Mouse (Mus musculus) T-helper 17 cell (primary cell): ENCODE measurements at regions not wholly inside any gene's neighbourhood (a gene's known extent, or its start where the extent isn't known, plus 50 kb on each side); places are given as distances from the start of the nearest gene placed in this dataset.
"Not testable (repeated sequence)": the region's sequence is repeated elsewhere in the genome, so short reads cannot be mapped to it uniquely, and the experiment has no call there.

Source experiments
- in situ Hi-C, 2 experiments: fragments of 300-600 bp; cut with MboI, MseI; formaldehyde crosslinking; loops; 1 replicate in 1 of 2; 2 replicates in 1 of 2; pipeline ENCODE4 v1.15.1; 2025; ENCODE audit warnings: high pct_unique_total_duplicates in 2 of 2

DNA sequence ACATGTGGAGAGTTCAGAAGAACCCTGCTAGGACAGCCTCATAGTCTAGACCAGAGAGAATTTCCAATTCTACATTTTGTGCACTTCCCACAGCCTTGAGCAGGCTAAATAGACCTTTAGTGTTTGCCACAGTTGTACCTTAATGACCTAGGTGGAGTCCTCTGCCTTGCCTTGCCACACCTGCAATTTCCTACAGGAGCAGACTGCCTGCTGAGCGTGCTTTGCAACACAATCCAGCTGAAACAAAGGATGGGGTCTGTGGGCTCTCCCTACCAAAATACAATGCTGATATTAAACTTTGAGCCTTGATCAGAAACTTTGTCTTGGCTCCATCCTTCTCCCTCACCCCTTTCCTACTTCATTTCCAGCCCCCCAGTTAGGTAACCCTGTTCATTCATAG is 326.0 kb upstream of the Snx7 start:
- in situ Hi-C loops = no loop called here

DNA sequence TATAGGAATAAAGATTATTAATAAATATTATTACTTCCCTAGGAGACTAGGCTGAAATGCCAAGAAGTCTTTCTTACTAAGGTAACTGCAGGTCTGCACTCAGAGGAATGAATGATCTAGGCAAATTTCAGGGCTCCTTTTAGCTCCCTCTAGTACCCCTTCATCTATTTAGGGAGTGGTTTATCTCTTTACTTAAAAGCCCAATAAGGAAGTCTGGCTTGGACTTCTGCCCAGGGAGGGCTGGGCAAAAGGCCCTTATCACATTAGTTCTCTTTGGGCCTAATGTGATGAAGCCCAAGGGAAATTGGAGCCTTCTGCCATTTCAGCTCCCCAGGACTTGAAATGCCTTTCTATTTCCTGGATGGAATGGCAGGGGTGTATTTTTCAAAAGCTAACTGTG is 320.6 kb upstream of the Snx7 start:
- in situ Hi-C loops = no loop called here

DNA sequence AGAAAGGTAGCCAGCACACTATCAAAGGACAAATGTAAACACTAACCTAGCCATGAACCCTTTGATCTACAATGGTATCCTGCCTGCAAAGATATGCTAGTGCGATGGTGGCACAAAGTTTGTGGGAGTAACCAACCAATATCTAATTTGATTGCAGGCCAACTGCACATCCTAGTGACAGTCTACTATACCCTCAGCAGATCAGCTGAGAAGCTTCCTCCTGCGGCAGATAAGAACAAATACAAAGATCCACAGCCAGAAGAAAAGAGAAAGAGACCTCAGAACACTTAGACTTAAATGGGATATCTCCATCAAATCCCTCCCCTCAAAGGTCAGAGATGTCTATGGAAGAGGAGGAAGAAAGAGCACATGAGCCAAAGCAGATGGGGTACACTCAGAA is 308.7 kb upstream of the Snx7 start:
- in situ Hi-C loops = no loop called here

DNA sequence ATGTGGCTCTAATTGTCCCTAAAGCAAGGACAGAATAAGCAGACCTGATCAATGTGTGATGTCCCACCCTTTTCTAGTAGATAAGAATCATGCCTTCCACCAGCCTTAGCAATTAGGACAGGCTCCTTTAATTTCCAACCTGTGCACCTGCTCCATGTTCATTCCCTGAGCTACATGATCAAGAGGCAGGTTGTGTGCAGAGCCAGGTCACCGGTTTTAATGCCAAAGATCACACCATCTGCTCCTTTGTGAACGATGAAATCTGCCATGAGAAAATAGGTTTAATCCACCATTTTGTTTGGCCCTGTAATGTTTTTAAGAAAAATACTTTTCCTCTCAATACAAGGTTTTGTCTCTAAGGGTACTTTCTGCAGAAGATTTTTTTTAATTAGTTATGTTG is 294.2 kb upstream of the Snx7 start:
- in situ Hi-C loops = no loop called here

DNA sequence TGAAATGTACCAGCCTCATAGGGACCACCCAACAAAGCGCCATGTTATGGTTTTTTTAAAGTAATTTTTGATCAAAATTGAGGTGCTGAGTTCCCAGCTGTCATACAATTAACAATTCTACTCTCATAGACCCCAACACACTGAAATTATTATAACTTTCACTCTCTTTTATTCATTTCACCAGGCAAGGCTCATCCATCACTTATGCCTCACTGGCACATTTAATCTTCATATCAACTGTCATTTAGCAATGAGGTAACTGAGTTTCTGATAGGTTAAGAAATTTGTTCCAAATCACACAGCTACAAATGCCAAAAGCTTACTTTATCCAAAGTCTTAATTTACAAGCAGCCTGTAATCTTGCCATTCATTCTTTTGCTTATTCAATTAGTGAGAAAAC is 276.1 kb upstream of the Snx7 start:
- in situ Hi-C loops = no loop called here

DNA sequence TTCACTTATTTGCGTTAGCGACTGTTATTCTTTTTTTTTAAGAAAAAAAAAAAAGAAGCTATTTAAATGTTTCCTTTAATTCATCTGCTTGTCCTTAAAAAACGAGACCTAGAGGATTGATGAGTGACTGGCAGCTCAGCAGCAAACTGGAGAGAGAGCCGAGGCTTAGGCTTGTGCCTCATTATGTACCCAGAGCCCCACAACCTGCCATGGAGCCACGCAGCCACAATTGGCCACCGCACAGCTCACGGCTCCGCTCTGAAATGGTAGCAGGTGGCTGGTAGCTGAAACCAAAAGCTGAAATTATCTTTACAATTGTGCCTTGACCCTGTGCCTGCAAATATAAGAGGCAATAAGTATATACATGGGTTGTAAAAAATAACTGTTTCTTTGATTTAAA is 273.0 kb upstream of the Snx7 start:
- in situ Hi-C loops = no loop called here

DNA sequence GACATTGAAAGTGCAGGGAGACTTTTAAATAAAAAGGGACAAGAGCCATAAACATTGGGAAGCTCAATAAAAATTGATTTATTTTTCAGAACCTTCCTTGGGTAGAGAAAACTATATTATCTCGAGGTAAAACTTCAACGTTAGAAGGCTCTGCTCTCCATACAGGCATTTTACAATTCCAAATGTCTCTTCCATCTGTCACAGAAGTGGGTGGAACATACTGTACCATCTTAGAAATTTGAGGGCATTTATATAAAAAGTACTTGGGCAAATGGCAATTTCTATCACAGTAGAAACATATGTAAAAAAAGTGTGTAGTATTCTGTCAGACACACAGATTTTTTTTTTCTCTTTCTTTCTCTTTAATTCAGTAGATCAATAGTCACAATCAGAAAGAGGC is 271.4 kb upstream of the Snx7 start:
- in situ Hi-C loops = no loop called here

DNA sequence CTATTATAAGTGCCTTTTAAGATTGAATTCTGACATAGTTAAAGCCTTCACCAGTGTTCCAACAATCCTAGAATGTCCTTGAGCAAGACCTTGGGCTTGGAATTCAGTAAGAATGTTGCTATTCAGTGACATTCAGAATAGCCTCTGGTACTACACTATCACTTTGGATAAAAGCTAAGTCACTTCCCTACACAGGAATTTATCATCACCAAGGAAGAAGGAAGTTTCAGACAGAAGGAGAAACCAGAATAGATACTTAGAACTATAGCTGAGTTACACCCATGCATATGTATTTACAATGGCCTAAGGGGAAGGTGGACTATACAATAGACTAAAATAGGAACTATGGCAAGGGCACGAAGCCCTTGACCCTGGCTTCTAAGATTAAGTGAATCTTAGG is 259.6 kb upstream of the Snx7 start:
- in situ Hi-C loops = not testable (repeated sequence)

DNA sequence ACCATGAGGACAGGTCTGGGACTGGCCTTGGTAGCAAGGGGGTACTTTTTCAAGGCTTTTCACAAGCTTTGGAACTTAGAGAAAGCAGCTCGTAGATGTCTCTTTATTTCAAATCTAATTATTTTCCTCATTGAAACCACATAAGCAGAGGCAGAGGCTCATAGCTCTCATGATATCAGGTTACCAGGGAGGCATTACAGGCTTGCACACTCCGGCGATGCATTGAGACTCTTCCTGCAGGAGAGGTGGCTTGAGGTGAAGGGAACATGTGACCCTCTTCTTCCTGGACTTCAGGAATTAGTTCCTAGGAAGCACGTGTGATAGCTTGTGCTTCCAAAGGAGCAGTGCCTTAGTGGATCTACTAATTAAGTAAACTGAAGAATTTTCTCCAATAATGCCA is 233.9 kb upstream of the Snx7 start:
- in situ Hi-C loops = no loop called here

DNA sequence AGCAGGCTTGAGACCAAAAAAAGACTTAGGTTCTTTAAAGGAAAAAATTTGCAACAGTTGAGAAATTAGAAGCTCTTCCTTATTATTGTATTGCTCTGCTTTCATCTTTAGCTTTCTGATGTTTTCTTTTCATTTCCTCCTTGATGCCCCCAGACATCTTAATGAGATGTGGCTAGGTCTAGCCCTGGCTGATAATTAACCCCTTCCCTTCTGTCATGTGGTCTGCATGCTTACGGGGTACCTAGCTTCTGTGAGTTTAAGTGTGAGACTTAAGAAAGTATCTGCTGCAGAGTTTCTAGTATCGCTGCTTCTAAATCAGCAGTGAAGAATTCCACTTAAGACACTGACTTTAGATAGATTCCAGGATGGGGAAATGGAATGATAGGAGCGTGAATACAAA is 215.8 kb upstream of the Snx7 start:
- in situ Hi-C loops = loop anchor here in 1 of 2 experiments (5.0 kb wide), 1 partner anchor 48 kb away; no protein-coding TSS in a partner anchor

DNA sequence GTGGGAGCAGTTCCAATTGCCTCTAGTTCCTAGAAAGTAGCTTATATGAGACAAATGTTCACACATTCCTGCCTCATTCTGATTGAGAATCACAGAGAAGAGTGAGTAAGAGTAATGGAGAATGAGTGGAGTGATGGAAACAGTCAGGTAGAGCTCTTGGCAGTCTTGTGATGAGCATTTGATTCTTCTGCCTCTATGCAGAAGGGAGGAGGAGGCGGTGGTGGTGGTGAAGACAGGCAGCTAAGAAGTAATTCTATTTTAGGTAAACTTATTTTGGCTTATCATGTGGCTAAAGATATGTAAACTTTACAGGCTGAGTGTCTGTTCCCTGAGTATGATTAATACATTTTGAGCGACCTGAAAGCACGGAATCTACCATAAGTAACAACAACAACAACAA is 203.6 kb upstream of the Snx7 start:
- in situ Hi-C loops = no loop called here

DNA sequence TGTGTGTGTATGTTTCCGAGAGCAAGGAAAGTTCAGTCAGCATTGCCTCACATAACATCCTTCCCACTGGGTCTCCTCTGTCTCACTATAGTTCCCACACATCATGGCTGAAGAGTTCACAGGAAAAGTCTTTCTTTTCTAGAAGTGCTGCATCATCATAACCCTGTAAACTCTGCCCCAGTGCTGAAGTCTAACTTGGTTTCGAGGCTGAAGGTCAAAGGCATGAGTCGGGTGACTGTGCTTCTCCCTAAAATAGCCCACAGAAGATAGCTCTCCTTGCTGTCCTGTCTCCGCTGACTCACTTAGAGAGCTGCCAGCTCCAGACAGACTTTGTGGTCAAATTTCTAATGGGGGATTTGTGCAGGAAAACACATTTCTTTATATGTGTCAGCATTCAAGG is 201.4 kb upstream of the Snx7 start:
- in situ Hi-C loops = no loop called here

DNA sequence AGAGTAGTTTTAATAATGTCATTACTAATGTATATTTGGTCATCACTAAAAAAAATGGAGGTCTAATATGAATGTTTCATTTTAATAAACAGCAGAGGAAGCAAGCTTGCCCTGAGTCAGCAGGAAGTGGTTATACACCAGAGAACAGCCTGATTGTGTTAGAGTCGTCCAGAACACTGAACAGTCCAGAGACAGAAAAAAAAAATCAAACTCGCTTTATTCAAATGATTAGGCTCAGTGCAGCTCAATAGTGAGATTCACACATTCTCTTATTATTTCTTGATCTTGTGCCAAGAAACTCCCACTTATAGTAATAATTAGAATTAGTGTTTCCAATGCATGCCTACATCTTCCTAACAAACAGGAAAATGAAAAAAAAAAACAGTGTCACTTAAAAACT is 194.9 kb upstream of the Snx7 start:
- in situ Hi-C loops = no loop called here

DNA sequence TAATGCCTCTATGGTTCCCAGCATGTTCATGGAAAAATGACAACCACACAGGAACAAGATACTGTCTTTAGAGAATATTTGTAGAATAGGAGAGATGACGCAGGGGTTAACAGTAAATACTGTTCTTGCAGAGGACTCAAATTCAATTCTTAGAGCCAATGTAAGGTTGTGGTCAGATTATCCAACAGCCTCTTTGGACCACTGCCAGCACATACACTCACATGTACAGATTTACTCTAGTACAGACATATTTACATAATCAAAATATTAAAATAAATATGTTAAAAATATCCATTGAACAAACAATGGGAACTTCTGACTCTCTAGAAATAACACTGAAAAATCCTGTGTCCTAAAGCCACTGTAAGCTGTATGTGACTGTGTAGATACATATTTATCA is 193.8 kb upstream of the Snx7 start:
- in situ Hi-C loops = no loop called here

DNA sequence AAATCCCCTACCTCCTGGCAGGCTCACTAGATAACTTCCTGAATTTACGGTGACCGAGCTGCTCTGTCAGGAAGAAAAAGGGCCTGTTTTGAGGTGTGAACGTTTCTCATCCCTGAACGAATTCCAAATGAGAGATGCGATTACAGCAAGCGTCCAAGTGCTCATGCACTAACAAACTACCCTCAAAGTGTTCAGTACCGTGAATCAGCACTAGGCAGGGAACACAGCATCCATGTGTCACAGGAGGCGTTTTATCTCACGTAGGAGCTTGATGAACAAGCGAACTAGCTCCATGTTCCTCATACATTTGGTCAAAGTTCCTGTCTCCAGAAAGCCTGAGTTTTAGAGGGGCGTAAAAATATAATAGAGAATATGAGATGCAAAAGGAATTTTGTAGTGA is 178.3 kb upstream of the Snx7 start:
- in situ Hi-C loops = no loop called here

DNA sequence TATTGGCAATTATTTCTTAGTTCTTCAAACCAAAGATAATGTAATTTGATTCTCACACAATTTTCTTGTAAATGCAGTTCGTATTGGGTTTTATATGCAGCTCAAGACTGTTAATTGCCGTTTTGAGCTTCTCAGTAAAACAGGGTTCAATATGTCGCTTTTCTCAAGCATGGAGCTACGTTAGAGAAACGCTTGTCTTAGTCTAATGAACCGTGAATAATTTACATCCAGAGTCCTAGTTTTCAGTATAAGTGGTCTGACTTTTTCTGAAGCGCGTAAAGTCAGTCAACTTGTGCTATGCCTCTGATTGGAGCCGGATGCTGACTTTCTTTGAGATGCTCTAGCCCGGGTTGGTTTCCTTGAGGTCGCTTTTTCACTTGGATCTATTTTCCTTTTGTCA is 177.8 kb upstream of the Snx7 start:
- in situ Hi-C loops = no loop called here

DNA sequence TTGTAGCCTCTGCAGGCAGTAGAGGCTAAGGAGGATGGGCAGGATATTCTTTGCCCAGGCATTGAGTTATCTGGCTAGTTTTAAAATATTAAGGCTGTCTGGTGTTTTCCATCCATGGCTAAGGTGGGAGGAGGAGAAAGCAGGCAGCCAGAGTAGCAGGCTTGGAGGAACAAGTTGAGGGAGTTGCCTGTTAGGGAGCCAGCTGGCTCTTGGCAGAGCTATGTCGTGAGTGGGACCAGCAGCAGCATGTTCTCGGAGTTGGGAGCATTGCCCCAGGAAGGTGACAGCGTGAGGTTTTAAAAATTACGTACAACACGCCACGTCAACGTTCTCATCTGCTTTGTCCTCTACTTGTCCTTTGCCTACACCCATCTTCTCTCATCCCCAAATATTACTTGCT is 167.8 kb upstream of the Snx7 start:
- in situ Hi-C loops = loop anchor here in 1 of 2 experiments (10.0 kb wide), 1 partner anchor 522 kb away; no protein-coding TSS in a partner anchor

DNA sequence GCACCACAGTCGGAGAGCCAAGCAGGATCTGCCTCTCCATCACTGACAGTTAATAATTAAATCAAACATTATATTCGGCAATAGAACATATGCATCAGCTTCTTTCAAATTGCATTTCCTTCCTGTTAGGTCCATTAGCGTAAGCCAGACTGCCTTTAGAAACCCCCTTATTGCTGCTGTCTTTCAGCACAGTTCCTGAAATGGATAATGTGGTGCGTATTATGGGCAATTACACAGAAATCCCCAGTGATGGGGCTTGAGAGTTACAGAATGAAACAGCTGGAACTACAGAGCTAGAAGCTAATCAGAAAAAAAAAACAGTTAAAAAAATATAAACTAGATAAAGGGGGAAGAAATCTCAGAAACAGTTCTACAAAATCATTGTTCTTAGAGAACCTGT is 126.7 kb upstream of the Snx7 start:
- in situ Hi-C loops = no loop called here

DNA sequence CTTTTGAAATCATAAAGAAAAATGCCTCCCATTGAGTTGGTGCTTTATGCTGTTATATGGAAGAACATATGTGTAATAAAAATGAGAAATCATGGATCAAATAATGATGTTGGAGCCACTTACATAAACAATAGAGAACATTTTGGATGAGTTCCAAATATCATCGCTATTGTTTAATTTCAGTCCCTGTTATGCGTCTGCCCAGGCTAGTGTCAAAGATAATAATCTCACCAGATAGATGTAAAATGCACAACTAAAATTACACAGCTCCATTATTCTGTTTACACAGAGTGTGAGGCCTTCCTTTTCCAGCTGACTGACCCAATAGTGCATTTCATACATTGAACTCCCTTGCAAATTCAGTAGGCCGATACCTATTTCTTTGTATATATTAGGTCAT is 125.4 kb upstream of the Snx7 start:
- in situ Hi-C loops = no loop called here

DNA sequence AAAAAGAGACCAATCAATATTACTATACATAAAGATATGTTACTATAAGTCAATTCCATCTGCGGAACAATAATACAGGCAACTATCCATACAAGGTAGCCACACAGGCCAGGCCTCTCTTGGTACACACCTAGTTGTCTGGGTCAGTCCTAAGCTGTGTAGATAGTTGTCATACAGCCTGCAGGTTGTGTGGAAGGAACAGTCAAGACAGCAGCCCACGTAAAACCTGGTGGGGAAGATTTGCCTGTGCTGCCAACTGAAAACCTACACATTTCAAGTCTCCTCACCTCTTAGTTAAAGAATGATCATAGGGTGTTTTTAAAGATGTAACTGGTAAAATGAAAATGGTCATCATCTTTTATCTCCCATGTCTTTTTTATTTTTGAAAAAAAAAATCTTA is 121.8 kb upstream of the Snx7 start:
- in situ Hi-C loops = no loop called here

DNA sequence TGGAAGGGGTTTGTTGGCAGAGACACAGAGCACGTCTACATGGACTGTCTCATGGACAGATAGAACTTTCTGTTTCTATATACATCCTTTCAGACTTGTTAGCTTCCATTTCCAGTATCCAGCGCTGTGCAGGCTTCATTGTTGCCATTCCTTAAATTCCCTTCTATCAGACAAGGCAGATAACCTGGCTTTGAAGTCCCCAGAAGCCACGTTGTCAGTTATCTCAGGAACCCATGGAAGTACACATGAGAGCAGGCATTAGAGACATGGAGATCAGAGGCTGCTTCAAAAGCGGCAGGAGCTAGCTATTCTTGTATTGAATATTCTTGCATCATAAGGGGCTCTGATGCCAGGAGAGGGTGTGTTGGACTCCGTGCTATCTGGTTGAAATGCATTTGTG is 119.7 kb upstream of the Snx7 start:
- in situ Hi-C loops = no loop called here

DNA sequence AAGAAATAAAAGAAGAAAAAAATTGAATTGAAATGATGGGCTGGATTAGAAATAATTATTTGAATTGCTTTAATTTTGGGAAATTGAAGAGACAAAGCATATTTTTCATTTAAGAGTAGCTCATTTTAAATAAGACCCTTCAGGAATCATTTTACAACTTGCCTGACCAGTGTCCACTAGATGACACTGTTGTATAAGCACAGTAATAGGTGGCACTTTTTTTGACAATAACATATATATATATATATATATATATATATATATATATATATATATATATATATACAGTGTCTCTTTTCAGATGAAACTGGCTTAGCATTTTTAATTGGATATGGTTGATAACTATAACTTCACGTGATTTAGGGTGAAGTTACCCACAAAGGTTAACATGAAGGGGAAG is 106.9 kb upstream of the Snx7 start:
- in situ Hi-C loops = no loop called here

DNA sequence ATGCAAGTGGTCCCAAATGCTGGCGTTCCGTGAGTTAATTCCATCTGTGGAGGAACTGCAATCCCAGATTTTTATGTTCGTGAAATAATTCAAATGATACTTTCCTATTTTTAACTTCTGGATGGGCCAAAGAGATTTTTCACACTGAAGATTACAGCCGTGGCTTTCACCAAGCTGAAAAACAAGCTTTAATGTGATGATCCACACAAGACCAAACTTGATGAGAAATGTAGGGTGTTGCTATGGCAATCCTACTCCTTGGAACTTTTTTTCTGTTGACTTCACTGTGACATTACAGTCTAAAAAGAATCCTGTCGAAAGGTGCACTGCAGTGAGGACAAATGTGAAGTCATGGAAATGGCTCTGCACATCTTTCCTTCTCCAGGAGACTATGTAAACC is 100.1 kb upstream of the Snx7 start:
- in situ Hi-C loops = no loop called here

DNA sequence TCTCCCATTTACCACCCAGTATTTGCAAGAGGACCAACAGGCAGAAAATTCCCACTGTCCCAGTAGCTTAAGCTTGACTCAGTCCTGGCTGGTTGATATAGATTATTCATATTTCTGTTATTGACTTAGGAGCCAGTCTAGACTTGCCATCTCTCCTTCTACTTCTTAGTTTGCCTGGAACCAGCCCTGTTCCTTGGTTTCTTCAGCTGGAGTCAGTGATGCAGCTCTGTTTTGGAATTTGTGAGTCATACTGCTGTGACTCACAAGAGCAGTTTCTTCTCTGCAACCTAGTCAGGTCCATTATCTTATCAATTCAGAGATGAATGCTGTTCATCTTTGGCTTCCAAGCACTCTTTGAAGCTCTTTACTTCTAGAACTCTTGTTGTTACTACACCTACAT is 69.7 kb upstream of the Snx7 start:
- in situ Hi-C loops = no loop called here

DNA sequence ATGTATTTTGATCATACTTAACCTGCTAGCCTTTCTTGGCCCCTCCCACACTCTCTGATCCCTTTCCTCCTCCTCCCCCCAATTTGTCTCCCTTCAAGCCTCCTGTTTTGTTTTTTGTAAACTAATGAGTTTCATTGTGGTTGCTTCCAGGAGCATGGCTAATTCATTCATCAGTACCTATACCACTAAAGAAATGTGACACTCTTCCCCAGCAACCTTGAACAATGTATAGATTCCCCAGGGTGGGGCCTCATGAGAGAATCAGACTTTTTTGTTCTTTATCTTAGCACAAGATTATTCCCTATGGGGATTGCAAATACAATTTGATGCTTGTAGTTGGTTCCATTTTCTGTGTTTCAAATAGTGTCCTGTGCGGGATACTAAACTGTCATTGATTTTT is 58.8 kb upstream of the Snx7 start:
- in situ Hi-C loops = no loop called here
